Mouse (Mus musculus): ENCODE data around the gene 2010111I01Rik. TPM values are rescaled to one million over a fixed set of nuclear protein-coding genes. Genes with fewer than 3 reads are reported as not detected.

Gene 2010111I01Rik
- polyA plus RNA-seq, 1 experiment, result 144 TPM

- no peak overlapping the region for H3ac ChIP-seq (ENCODE audit: control insufficient read depth, insufficient read length)
- TF ChIP-seq MYOD1 (IDR thresholded peaks at IDR 0.05; ENCODE audit: control insufficient read depth in 1 of 3, insufficient read length in 2 of 3, low read depth in 2 of 3) (no peak), CEBPB (IDR thresholded peaks at IDR 0.05; ENCODE audit: insufficient read depth, poor library complexity, severe bottlenecking) (no peak), TCF3 (IDR thresholded peaks at IDR 0.05; ENCODE audit: insufficient read length, low read depth) (no peak), POLR2AphosphoS2 (IDR thresholded peaks at IDR 0.05; ENCODE audit: insufficient read length, low read depth) (no peak), USF1 (IDR thresholded peaks at IDR 0.05; ENCODE audit: low read depth) (no peak), TCF12 (IDR thresholded peaks at IDR 0.05; ENCODE audit: insufficient read depth, poor library complexity, severe bottlenecking) (no peak), SRF (IDR thresholded peaks at IDR 0.05; ENCODE audit: control insufficient read depth, insufficient read length, low read depth) (no peak), MAX (IDR thresholded peaks at IDR 0.05; ENCODE audit: low read depth) (no peak), REST (IDR thresholded peaks at IDR 0.05; ENCODE audit: insufficient read depth, insufficient read length) (no peak), MYOG (IDR thresholded peaks at IDR 0.05; ENCODE audit: control insufficient read depth in 1 of 3, insufficient read depth in 1 of 3, insufficient read length in 2 of 3, low read depth in 2 of 3) (no peak), POLR2A (IDR thresholded peaks at IDR 0.05; ENCODE audit: insufficient read length, low read depth) (no peak), E2F4 (IDR thresholded peaks at IDR 0.05; ENCODE audit: insufficient read depth) (no peak)
- no peak overlapping the region for H3K4me3 ChIP-seq
- H3K36me3 ChIP-seq (ENCODE audit: control insufficient read depth, insufficient read depth), result peaks cover 15% of the 10 kb centered on the region
- peak overlapping the region; percentile 99 for H3K4me2 ChIP-seq (ENCODE audit: low read depth)
- H3K79me2 ChIP-seq (ENCODE audit: control insufficient read depth, insufficient read depth), result peaks cover 100% of the 10 kb centered on the region
- no peaks in the 10 kb centered on the region for H3K27me3 ChIP-seq (ENCODE audit: control insufficient read depth, insufficient read depth, insufficient read length)
These were observed 289.4 kb downstream of the 2010111I01Rik start for GRCm38 (mm10) chr13:63253886-63254636.

GRCm38 (mm10) chr13:63255519-63256011 lies 290.9 kb downstream of the 2010111I01Rik start:
- TF ChIP-seq POLR2A (IDR thresholded peaks at IDR 0.05; ENCODE audit: insufficient read length, low read depth) (peak; percentile 45), POLR2AphosphoS2 (IDR thresholded peaks at IDR 0.05; ENCODE audit: insufficient read length, low read depth) (peak; percentile 54), TCF3 (IDR thresholded peaks at IDR 0.05; ENCODE audit: insufficient read length, low read depth) (no peak)
- Histone ChIP-seq H3K4me3 (no peak overlapping the region), H3K4me2 (ENCODE audit: low read depth) (peak overlapping the region; percentile 99), H3K79me2 (ENCODE audit: control insufficient read depth, insufficient read depth) (peaks cover 100% of the 10 kb centered on the region), H3K36me3 (ENCODE audit: control insufficient read depth, insufficient read depth) (peaks cover 17% of the 10 kb centered on the region), H3ac (ENCODE audit: control insufficient read depth, insufficient read length) (no peak overlapping the region), H3K27me3 (ENCODE audit: control insufficient read depth, insufficient read depth, insufficient read length) (no peaks in the 10 kb centered on the region)

- TF ChIP-seq USF1 (IDR thresholded peaks at IDR 0.05; ENCODE audit: low read depth) (no peak), TCF3 (IDR thresholded peaks at IDR 0.05; ENCODE audit: insufficient read length, low read depth) (no peak), TCF12 (IDR thresholded peaks at IDR 0.05; ENCODE audit: insufficient read depth, poor library complexity, severe bottlenecking) (no peak), E2F4 (IDR thresholded peaks at IDR 0.05; ENCODE audit: insufficient read depth) (no peak), REST (IDR thresholded peaks at IDR 0.05; ENCODE audit: insufficient read depth, insufficient read length) (no peak), MYOD1 (IDR thresholded peaks at IDR 0.05; ENCODE audit: control insufficient read depth in 1 of 3, insufficient read length in 2 of 3, low read depth in 2 of 3) (no peak), MAX (IDR thresholded peaks at IDR 0.05; ENCODE audit: low read depth) (no peak), CEBPB (IDR thresholded peaks at IDR 0.05; ENCODE audit: insufficient read depth, poor library complexity, severe bottlenecking) (no peak), POLR2A (IDR thresholded peaks at IDR 0.05; ENCODE audit: insufficient read length, low read depth) (no peak), POLR2AphosphoS2 (IDR thresholded peaks at IDR 0.05; ENCODE audit: insufficient read length, low read depth) (no peak), SRF (IDR thresholded peaks at IDR 0.05; ENCODE audit: control insufficient read depth, insufficient read length, low read depth) (no peak), MYOG (IDR thresholded peaks at IDR 0.05; ENCODE audit: control insufficient read depth in 1 of 3, insufficient read depth in 1 of 3, insufficient read length in 2 of 3, low read depth in 2 of 3) (no peak)
- Histone ChIP-seq H3K4me2 (ENCODE audit: low read depth) (peak overlapping the region; percentile 99), H3ac (ENCODE audit: control insufficient read depth, insufficient read length) (no peak overlapping the region), H3K27me3 (ENCODE audit: control insufficient read depth, insufficient read depth, insufficient read length) (no peaks in the 10 kb centered on the region), H3K4me3 (no peak overlapping the region), H3K36me3 (ENCODE audit: control insufficient read depth, insufficient read depth) (peaks cover 23% of the 10 kb centered on the region), H3K79me2 (ENCODE audit: control insufficient read depth, insufficient read depth) (peaks cover 100% of the 10 kb centered on the region)
These were observed 291.5 kb downstream of the 2010111I01Rik start for GRCm38 (mm10) chr13:63256146-63256545.

- Histone ChIP-seq H3K79me2 (ENCODE audit: control insufficient read depth, insufficient read depth) (peaks cover 100% of the 10 kb centered on the region), H3K4me3 (no peak overlapping the region), H3K36me3 (ENCODE audit: control insufficient read depth, insufficient read depth) (peaks cover 27% of the 10 kb centered on the region), H3ac (ENCODE audit: control insufficient read depth, insufficient read length) (no peak overlapping the region), H3K27me3 (ENCODE audit: control insufficient read depth, insufficient read depth, insufficient read length) (no peaks in the 10 kb centered on the region), H3K4me2 (ENCODE audit: low read depth) (peak overlapping the region; percentile 60)
- no peak for TF ChIP-seq POLR2A (IDR thresholded peaks at IDR 0.05; ENCODE audit: insufficient read length, low read depth)
- no peak for TF ChIP-seq USF1 (IDR thresholded peaks at IDR 0.05; ENCODE audit: low read depth)
These were observed 292.1 kb downstream of the 2010111I01Rik start for GRCm38 (mm10) chr13:63256807-63257206.

- Histone ChIP-seq H3K27me3 (ENCODE audit: control insufficient read depth, insufficient read depth, insufficient read length) (no peaks in the 10 kb centered on the region), H3K4me3 (no peak overlapping the region), H3K4me2 (ENCODE audit: low read depth) (peak overlapping the region; percentile 60), H3ac (ENCODE audit: control insufficient read depth, insufficient read length) (no peak overlapping the region), H3K79me2 (ENCODE audit: control insufficient read depth, insufficient read depth) (peaks cover 100% of the 10 kb centered on the region), H3K36me3 (ENCODE audit: control insufficient read depth, insufficient read depth) (peaks cover 36% of the 10 kb centered on the region)
- TF ChIP-seq MYOD1 (IDR thresholded peaks at IDR 0.05; ENCODE audit: control insufficient read depth in 1 of 3, insufficient read length in 2 of 3, low read depth in 2 of 3) (peak in 2 of 3 experiments; percentile 37 to 62), POLR2AphosphoS2 (IDR thresholded peaks at IDR 0.05; ENCODE audit: insufficient read length, low read depth) (peak; percentile 39), E2F4 (IDR thresholded peaks at IDR 0.05; ENCODE audit: insufficient read depth) (no peak), MYOG (IDR thresholded peaks at IDR 0.05; ENCODE audit: control insufficient read depth in 1 of 3, insufficient read depth in 1 of 3, insufficient read length in 2 of 3, low read depth in 2 of 3) (peak in 1 of 3 experiments; percentile 55)
These were observed 293.5 kb downstream of the 2010111I01Rik start for GRCm38 (mm10) chr13:63258167-63258582.
